Mouse (Mus musculus): ENCODE results near the gene Smtnl2. TPM values are rescaled to one million over a fixed set of nuclear protein-coding genes. Genes with fewer than 3 reads are reported as not detected.
"Not testable (repeated sequence)": the region's sequence is repeated elsewhere in the genome, so short reads cannot be mapped to it uniquely, and the experiment has no call there.

Gene Smtnl2
- polyA plus RNA-seq, 1 experiment from 2014 or later = 16.4 TPM

- Histone ChIP-seq H3K4me1 (peaks cover 19% of the 10 kb centered on the region), H3K27ac (replicated peaks) (no peak overlapping the region), H3K9me3 (no peaks in the 10 kb centered on the region), H3K36me3 (replicated peaks) (no peaks in the 10 kb centered on the region), H3K27me3 (replicated peaks; ENCODE audit: low read depth, poor library complexity, severe bottlenecking) (no peaks in the 10 kb centered on the region), H3K4me3 (no peak overlapping the region)
- no peak for DNase-seq (ENCODE audit: low spot score)
- WGBS = 86% methylated on average over 8 of the region's 8 CpGs
Observed at GRCm38 (mm10) chr11:72363523-72364240, 47.8 kb downstream of the Smtnl2 start.

GRCm38 (mm10) chr11:72362347-72362741 is 49.2 kb downstream of the Smtnl2 start, which contains the start of gene Tekt1:
Gene Tekt1, minus strand, starts transcription at chr11:72362442.
- H3K4me1 ChIP-seq = peaks cover 13% of the 10 kb centered on the region
- H3K27ac ChIP-seq (replicated peaks) = peak within 1 kb of the TSS; percentile 91
- H3K36me3 ChIP-seq (replicated peaks) = no peaks in the 10 kb centered on the region
- H3K9me3 ChIP-seq = no peaks in the 10 kb centered on the region
- WGBS = 42% methylated on average over 10 of the region's 10 CpGs
- no peaks in the 10 kb centered on the region for H3K27me3 ChIP-seq (replicated peaks; ENCODE audit: low read depth, poor library complexity, severe bottlenecking)
- H3K4me3 ChIP-seq = peak within 1 kb of the TSS; percentile 62
- no peak for DNase-seq (ENCODE audit: low spot score)

GRCm38 (mm10) chr11:72361385-72362346 is 49.8 kb downstream of the Smtnl2 start:
- Histone ChIP-seq H3K27ac (replicated peaks) (peak overlapping the region; percentile 91), H3K9me3 (no peaks in the 10 kb centered on the region), H3K4me1 (peaks cover 13% of the 10 kb centered on the region), H3K27me3 (replicated peaks; ENCODE audit: low read depth, poor library complexity, severe bottlenecking) (no peaks in the 10 kb centered on the region), H3K4me3 (peak overlapping the region; percentile 62), H3K36me3 (replicated peaks) (no peaks in the 10 kb centered on the region)
- WGBS = 12% methylated on average over 42 of the region's 42 CpGs
- DNase-seq (ENCODE audit: low spot score) = peak; percentile 91

- Histone ChIP-seq H3K4me1 (peaks cover 5% of the 10 kb centered on the region; the same call in 1 of the 2 replicates), H3K27ac (replicated peaks) (no peak overlapping the region), H3K27me3 (replicated peaks; ENCODE audit: low read depth, poor library complexity, severe bottlenecking) (no peaks in the 10 kb centered on the region), H3K4me3 (peak overlapping the region; percentile 41), H3K36me3 (replicated peaks) (no peaks in the 10 kb centered on the region), H3K9me3 (no peaks in the 10 kb centered on the region)
- DNase-seq (ENCODE audit: low spot score) = peak; percentile 86
- 21% methylated on average over 20 of the region's 20 CpGs for WGBS
Observed at GRCm38 (mm10) chr11:72354971-72355728, 56.4 kb downstream of the Smtnl2 start.

GRCm38 (mm10) chr11:72353186-72353585 is 58.3 kb downstream of the Smtnl2 start:
- 72% methylated on average over 3 of the region's 3 CpGs for WGBS
- no peak overlapping the region for H3K4me3 ChIP-seq
- H3K36me3 ChIP-seq (replicated peaks) = no peaks in the 10 kb centered on the region
- peaks cover 14% of the 10 kb centered on the region for H3K4me1 ChIP-seq
- H3K9me3 ChIP-seq = no peaks in the 10 kb centered on the region
- no peak for DNase-seq (ENCODE audit: low spot score)
- no peak overlapping the region for H3K27ac ChIP-seq (replicated peaks)
- H3K27me3 ChIP-seq (replicated peaks; ENCODE audit: low read depth, poor library complexity, severe bottlenecking) = no peaks in the 10 kb centered on the region

GRCm38 (mm10) chr11:72352272-72352671 is 59.2 kb downstream of the Smtnl2 start:
- Histone ChIP-seq H3K36me3 (replicated peaks) (no peaks in the 10 kb centered on the region), H3K4me3 (no peak overlapping the region), H3K9me3 (no peaks in the 10 kb centered on the region), H3K4me1 (peaks cover 14% of the 10 kb centered on the region), H3K27ac (replicated peaks) (no peak overlapping the region), H3K27me3 (replicated peaks; ENCODE audit: low read depth, poor library complexity, severe bottlenecking) (no peaks in the 10 kb centered on the region)
- WGBS = 88% methylated on average over 1 of the region's 1 CpGs
- DNase-seq (ENCODE audit: low spot score) = no peak

- no peak for DNase-seq (ENCODE audit: low spot score)
- WGBS = 65% methylated on average over 4 of the region's 4 CpGs
- no peaks in the 10 kb centered on the region for H3K9me3 ChIP-seq
- H3K27ac ChIP-seq (replicated peaks) = no peak overlapping the region
- H3K4me3 ChIP-seq = no peak overlapping the region
- no peaks in the 10 kb centered on the region for H3K27me3 ChIP-seq (replicated peaks; ENCODE audit: low read depth, poor library complexity, severe bottlenecking)
- H3K4me1 ChIP-seq = peaks cover 9% of the 10 kb centered on the region; the same call in 1 of the 2 replicates
- H3K36me3 ChIP-seq (replicated peaks) = no peaks in the 10 kb centered on the region
Observed at GRCm38 (mm10) chr11:72349652-72350051, 61.9 kb downstream of the Smtnl2 start.

- 52% methylated on average over 8 of the region's 8 CpGs for WGBS
- H3K9me3 ChIP-seq = no peaks in the 10 kb centered on the region
- H3K36me3 ChIP-seq (replicated peaks) = no peaks in the 10 kb centered on the region
- no peak overlapping the region for H3K4me3 ChIP-seq
- no peak for DNase-seq (ENCODE audit: low spot score)
- H3K27me3 ChIP-seq (replicated peaks; ENCODE audit: low read depth, poor library complexity, severe bottlenecking) = no peaks in the 10 kb centered on the region
- H3K27ac ChIP-seq (replicated peaks) = no peak overlapping the region
- peaks cover 9% of the 10 kb centered on the region; the same call in 1 of the 2 replicates for H3K4me1 ChIP-seq
Observed at GRCm38 (mm10) chr11:72349016-72349415, 62.5 kb downstream of the Smtnl2 start.

- DNase-seq (ENCODE audit: low spot score) = no peak
- no peaks in the 10 kb centered on the region for H3K27me3 ChIP-seq (replicated peaks; ENCODE audit: low read depth, poor library complexity, severe bottlenecking)
- WGBS = 61% methylated on average over 10 of the region's 10 CpGs
- no peak overlapping the region for H3K27ac ChIP-seq (replicated peaks)
- no peaks in the 10 kb centered on the region for H3K36me3 ChIP-seq (replicated peaks)
- no peak overlapping the region for H3K4me3 ChIP-seq
- H3K4me1 ChIP-seq = peaks cover 9% of the 10 kb centered on the region; the same call in 1 of the 2 replicates
- no peaks in the 10 kb centered on the region for H3K9me3 ChIP-seq
Observed at GRCm38 (mm10) chr11:72348563-72348962, 63.0 kb downstream of the Smtnl2 start.

GRCm38 (mm10) chr11:72344486-72344885 is 67.0 kb downstream of the Smtnl2 start:
- Histone ChIP-seq H3K4me3 (no peak overlapping the region), H3K36me3 (replicated peaks) (no peaks in the 10 kb centered on the region), H3K27me3 (replicated peaks; ENCODE audit: low read depth, poor library complexity, severe bottlenecking) (peaks cover 6% of the 10 kb centered on the region; the same call in 1 of the 2 replicates), H3K27ac (replicated peaks) (no peak overlapping the region), H3K9me3 (no peaks in the 10 kb centered on the region), H3K4me1 (peaks cover 12% of the 10 kb centered on the region; the same call in 1 of the 2 replicates)
- no peak for DNase-seq (ENCODE audit: low spot score)
- 89% methylated on average over 11 of the region's 11 CpGs for WGBS

- 29% methylated on average over 8 of the region's 8 CpGs for WGBS
Observed at GRCm38 (mm10) chr11:72343904-72344303, 67.6 kb downstream of the Smtnl2 start.

GRCm38 (mm10) chr11:72343238-72343625 is 68.3 kb downstream of the Smtnl2 start:
- not testable (repeated sequence) for H3K4me3 ChIP-seq; H3K27me3 ChIP-seq (replicated peaks; ENCODE audit: low read depth, poor library complexity, severe bottlenecking); H3K4me1 ChIP-seq; H3K36me3 ChIP-seq (replicated peaks); DNase-seq (ENCODE audit: low spot score); H3K9me3 ChIP-seq; H3K27ac ChIP-seq (replicated peaks)
- 93% methylated on average over 5 of the region's 5 CpGs for WGBS

More at GRCm38 (mm10) chr11:72343904-72344303, 67.6 kb downstream of the Smtnl2 start:
- peak; percentile 73 for DNase-seq (ENCODE audit: low spot score)
- no peaks in the 10 kb centered on the region for H3K9me3 ChIP-seq
- no peaks in the 10 kb centered on the region for H3K36me3 ChIP-seq (replicated peaks)
- no peak overlapping the region for H3K4me3 ChIP-seq
- peaks cover 10% of the 10 kb centered on the region; the same call in 1 of the 2 replicates for H3K4me1 ChIP-seq
- H3K27ac ChIP-seq (replicated peaks) = no peak overlapping the region
- peaks cover 6% of the 10 kb centered on the region; the same call in 1 of the 2 replicates for H3K27me3 ChIP-seq (replicated peaks; ENCODE audit: low read depth, poor library complexity, severe bottlenecking)
